Mouse (Mus musculus): ENCODE measurements around the gene Ctbp2. TPM values are rescaled to one million over a fixed set of nuclear protein-coding genes. Genes with fewer than 3 reads are reported as not detected.

The Ctbp2 gene
- total RNA-seq, 4 experiments from 2014 or later: 26.0 to 30.6 (median 27.5) TPM

- DNase-seq (ENCODE audit: low spot score in 2 of 2): no peak
Observed at GRCm38 (mm10) chr7:133041784-133042183, 82.4 kb downstream of the Ctbp2 start.

- DNase-seq (ENCODE audit: low spot score in 2 of 2): no peak
Observed at GRCm38 (mm10) chr7:133040688-133041345, 83.3 kb downstream of the Ctbp2 start.

- DNase-seq (ENCODE audit: low spot score in 2 of 2): peak in 1 of 2 experiments; percentile 50
Observed at GRCm38 (mm10) chr7:133039556-133040255, 84.4 kb downstream of the Ctbp2 start.

- DNase-seq (ENCODE audit: low spot score in 2 of 2): no peak
Observed at GRCm38 (mm10) chr7:133037618-133038017, 86.5 kb downstream of the Ctbp2 start.

GRCm38 (mm10) chr7:133037217-133037616 is 86.9 kb downstream of the Ctbp2 start:
- no peak for DNase-seq (ENCODE audit: low spot score in 2 of 2)

- no peak for DNase-seq (ENCODE audit: low spot score in 2 of 2)
Observed at GRCm38 (mm10) chr7:133035901-133036300, 88.3 kb downstream of the Ctbp2 start.

- DNase-seq (ENCODE audit: low spot score in 2 of 2): peak in 1 of 2 experiments; percentile 39
Observed at GRCm38 (mm10) chr7:133032589-133033203, 91.5 kb downstream of the Ctbp2 start.

GRCm38 (mm10) chr7:133029496-133030047 is 94.6 kb downstream of the Ctbp2 start:
- no peak for DNase-seq (ENCODE audit: low spot score in 2 of 2)

GRCm38 (mm10) chr7:133029004-133029403 is 95.2 kb downstream of the Ctbp2 start:
- DNase-seq (ENCODE audit: low spot score in 2 of 2): no peak

- DNase-seq (ENCODE audit: low spot score in 2 of 2): no peak
Observed at GRCm38 (mm10) chr7:133027930-133028329, 96.2 kb downstream of the Ctbp2 start.

GRCm38 (mm10) chr7:133024694-133025093 is 99.5 kb downstream of the Ctbp2 start:
- DNase-seq (ENCODE audit: low spot score in 2 of 2): no peak

GRCm38 (mm10) chr7:133019481-133020020 is 104.6 kb downstream of the Ctbp2 start:
- DNase-seq (ENCODE audit: low spot score in 2 of 2): no peak

- DNase-seq (ENCODE audit: low spot score in 2 of 2): no peak
Observed at GRCm38 (mm10) chr7:133018961-133019360, 105.2 kb downstream of the Ctbp2 start.

- no peak for DNase-seq (ENCODE audit: low spot score in 2 of 2)
Observed at GRCm38 (mm10) chr7:133015416-133016070, 108.6 kb downstream of the Ctbp2 start.

- no peak for DNase-seq (ENCODE audit: low spot score in 2 of 2)
Observed at GRCm38 (mm10) chr7:133014631-133015030, 109.5 kb downstream of the Ctbp2 start.

GRCm38 (mm10) chr7:133013923-133014322 is 110.2 kb downstream of the Ctbp2 start:
- no peak for DNase-seq (ENCODE audit: low spot score in 2 of 2)

- peak in 1 of 2 experiments; percentile 64 for DNase-seq (ENCODE audit: low spot score in 2 of 2)
Observed at GRCm38 (mm10) chr7:133012637-133013366, 111.4 kb downstream of the Ctbp2 start.

- no peak for DNase-seq (ENCODE audit: low spot score in 2 of 2)
Observed at GRCm38 (mm10) chr7:133011611-133012010, 112.5 kb downstream of the Ctbp2 start.

GRCm38 (mm10) chr7:133011191-133011590 is 113.0 kb downstream of the Ctbp2 start:
- DNase-seq (ENCODE audit: low spot score in 2 of 2): no peak

- no peak for DNase-seq (ENCODE audit: low spot score in 2 of 2)
Observed at GRCm38 (mm10) chr7:133010477-133010876, 113.7 kb downstream of the Ctbp2 start.

- no peak for DNase-seq (ENCODE audit: low spot score in 2 of 2)
Observed at GRCm38 (mm10) chr7:133009676-133010075, 114.5 kb downstream of the Ctbp2 start.

Measured in left cerebral cortex, adult 8-10 months (tissue).